Mouse (Mus musculus) C2C12 (cell line): Measurements from ENCODE around the gene Lingo2.

ENCODE experiments used
- CTCF ChIP-seq: IDR thresholded peaks from one replicate; pipeline ENCODE4 v1.5.1; 2011; ENCODE audit not compliant: control insufficient read depth, insufficient read depth, insufficient read length
- MAX ChIP-seq: IDR thresholded peaks from one replicate; pipeline ENCODE4 v1.6.1; 2011; ENCODE audit warnings: mild to moderate bottlenecking, control low read depth
- MYOD1 ChIP-seq: IDR thresholded peaks from one replicate; pipeline ENCODE4 v1.6.1; 2011; ENCODE audit warnings: low read depth; ENCODE audit not compliant: control insufficient read depth, insufficient read length
- MYOG ChIP-seq: IDR thresholded peaks from one replicate; pipeline ENCODE4 v1.6.1; 2011; ENCODE audit not compliant: control insufficient read depth, insufficient read length; ENCODE audit errors: extremely low read depth
- USF1 ChIP-seq: IDR thresholded peaks from one replicate; pipeline ENCODE4 v1.6.1; 2011; ENCODE audit warnings: low read depth, mild to moderate bottlenecking, control low read depth, moderate library complexity

- TF ChIP-seq CTCF (no peak), MAX (no peak), MYOD1 (no peak), MYOG (no peak), USF1 (no peak)
Measured at GRCm38 (mm10) chr4:35814698-35815097, 1136.8 kb downstream of the Lingo2 start.
